Mouse (Mus musculus): ENCODE measurements around the gene Cartpt.

DNA sequence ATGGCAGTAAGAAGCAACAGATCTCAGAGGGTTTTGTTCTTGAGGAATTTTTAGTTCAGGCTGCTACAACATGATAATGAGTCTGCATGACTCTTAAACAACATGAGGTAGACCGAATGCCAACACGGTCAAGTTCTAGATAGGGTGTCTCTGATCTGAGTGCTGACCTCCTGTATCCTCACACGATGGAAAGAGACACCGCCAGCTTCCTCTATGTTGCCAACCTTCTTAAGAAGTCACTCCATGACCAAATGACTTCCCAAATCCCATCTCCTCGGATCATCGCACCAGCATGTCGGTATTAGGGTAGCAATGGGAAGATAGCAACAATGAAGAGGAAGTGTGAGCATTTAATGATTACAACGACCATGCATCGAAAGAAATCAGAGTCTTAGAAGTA, 43.6 kb downstream of the Cartpt start:
- TF ChIP-seq POLR2A (IDR thresholded peaks at IDR 0.05; ENCODE audit: extremely low read depth, insufficient read depth, low read length) (no peak), CTCF (IDR thresholded peaks at IDR 0.05; ENCODE audit: extremely low read depth, insufficient read depth, low read length) (no peak)

Measured in cortical plate, adult 2 months (tissue).